ENCODE assay signal across 8 mouse cellular contexts in genomic region chr7:29071169-29071891, GRCm38 (mm10). TPM values are rescaled to one million over a fixed set of nuclear protein-coding genes. Genes with fewer than 3 reads are reported as not detected.
DNase-seq lines count a peak whose midpoint lies in the region; ATAC-seq and TF ChIP-seq lines count a peak whose summit lies in the region.

No protein-coding gene starts in this region.

- no peak overlapping the region for H3K9ac ChIP-seq in heart, embryonic 14.5 days (ENCODE audit: low read length)
- peak overlapping the region; percentile 71 for H3K9ac ChIP-seq in hindbrain, embryonic 13.5 days
- no peak overlapping the region for H3K9ac ChIP-seq in liver, embryonic 15.5 days
- H3K9ac ChIP-seq in stomach, embryonic 15.5 days = no peak overlapping the region

- intact Hi-C loops in gastrocnemius, adult 2 months (cut with DNase I) = no loop called here

- peak overlapping the region; percentile 53 for H3K4me2 ChIP-seq in heart, embryonic 14.5 days (ENCODE audit: low read length)
- H3K4me2 ChIP-seq in hindbrain, embryonic 13.5 days = peak overlapping the region; percentile 64
- peak overlapping the region; percentile 15; the same call in 1 of the 2 replicates for H3K4me2 ChIP-seq in liver, embryonic 15.5 days
- peak overlapping the region; percentile 55 for H3K4me2 ChIP-seq in stomach, embryonic 15.5 days

- no peak for TF ChIP-seq CTCF in gastrocnemius, adult 2 months (IDR thresholded peaks at IDR 0.05)

- no peak for DNase-seq in heart, adult 9 months (ENCODE audit: low spot score in 2 of 2)
- peak; percentile 68 for DNase-seq in embryo, embryonic 10.5 days (ENCODE audit: low spot score)
- no peak for DNase-seq in gastrocnemius, adult 2 months
- no peak for DNase-seq in T-cell, adult 2 months (ENCODE audit: low spot score)

- H3K27me3 ChIP-seq in heart, embryonic 14.5 days (ENCODE audit: control insufficient read depth, insufficient read depth, low read length) = peaks cover 69% of the 10 kb centered on the region
- H3K27me3 ChIP-seq in hindbrain, embryonic 13.5 days = peaks cover 56% of the 10 kb centered on the region
- H3K27me3 ChIP-seq in liver, embryonic 15.5 days = peaks cover 58% of the 10 kb centered on the region
- peaks cover 14% of the 10 kb centered on the region for H3K27me3 ChIP-seq in stomach, embryonic 15.5 days (replicated peaks)

- no peaks in the 10 kb centered on the region for H3K9me3 ChIP-seq in heart, embryonic 14.5 days (ENCODE audit: control insufficient read depth, low read length)
- no peaks in the 10 kb centered on the region for H3K9me3 ChIP-seq in hindbrain, embryonic 13.5 days
- H3K9me3 ChIP-seq in liver, embryonic 15.5 days (replicated peaks) = no peaks in the 10 kb centered on the region
- no peaks in the 10 kb centered on the region for H3K9me3 ChIP-seq in stomach, embryonic 15.5 days

- no peaks in the 10 kb centered on the region for H3K4me1 ChIP-seq in heart, embryonic 14.5 days (ENCODE audit: control insufficient read depth in 2 of 2, insufficient read depth in 2 of 2, low read length in 2 of 2)
- H3K4me1 ChIP-seq in hindbrain, embryonic 13.5 days (replicated peaks) = peaks cover 37% of the 10 kb centered on the region
- peaks cover 5% of the 10 kb centered on the region; the same call in 1 of the 2 replicates for H3K4me1 ChIP-seq in liver, embryonic 15.5 days (replicated peaks)
- H3K4me1 ChIP-seq in stomach, embryonic 15.5 days = 0 out of 2 replicates have a peak, but pooled peaks cover 6% of the 10 kb centered on the region

- H3K27ac ChIP-seq in heart, embryonic 14.5 days (replicated peaks in 1 of 2; ENCODE audit: control insufficient read depth in 1 of 2, insufficient read depth in 1 of 2, low read depth in 2 of 2, low read length in 2 of 2) = no peak overlapping the region
- H3K27ac ChIP-seq in hindbrain, embryonic 13.5 days = peak overlapping the region; percentile 90
- H3K27ac ChIP-seq in liver, embryonic 15.5 days (replicated peaks) = no peak overlapping the region
- no peak overlapping the region for H3K27ac ChIP-seq in stomach, embryonic 15.5 days
- H3K27ac ChIP-seq in gastrocnemius, adult 2 months = no peak overlapping the region

- H3K4me3 ChIP-seq in heart, embryonic 14.5 days (ENCODE audit: control insufficient read depth in 1 of 2, insufficient read depth in 1 of 2, low read depth in 1 of 2, low read length in 2 of 2) = peak overlapping the region; percentile 1 to 6; a peak in 1 of 4 replicates
- peak overlapping the region; percentile 46 for H3K4me3 ChIP-seq in hindbrain, embryonic 13.5 days
- no peak overlapping the region for H3K4me3 ChIP-seq in liver, embryonic 15.5 days (replicated peaks)
- peak overlapping the region; percentile 26; the same call in 1 of the 2 replicates for H3K4me3 ChIP-seq in stomach, embryonic 15.5 days (replicated peaks)
- H3K4me3 ChIP-seq in gastrocnemius, adult 2 months = no peak overlapping the region

- no peaks in the 10 kb centered on the region for H3K36me3 ChIP-seq in heart, embryonic 14.5 days (ENCODE audit: control insufficient read depth, insufficient read depth, low read length)
- H3K36me3 ChIP-seq in hindbrain, embryonic 13.5 days = no peaks in the 10 kb centered on the region
- H3K36me3 ChIP-seq in liver, embryonic 15.5 days (replicated peaks) = no peaks in the 10 kb centered on the region
- H3K36me3 ChIP-seq in stomach, embryonic 15.5 days = no peaks in the 10 kb centered on the region

- 6% methylated on average over 42 of the region's 42 CpGs for WGBS in heart, embryonic 14.5 days
- 3% methylated on average over 42 of the region's 42 CpGs for WGBS in hindbrain, embryonic 13.5 days
- WGBS in liver, embryonic 15.5 days (ENCODE audit: insufficient replicate concordance) = 16% methylated on average over 42 of the region's 42 CpGs
- WGBS in stomach, embryonic 15.5 days = 11% methylated on average over 42 of the region's 42 CpGs

- no peak for ATAC-seq in heart, embryonic 14.5 days (ENCODE audit: insufficient number of reproducible peaks, insufficient read depth, low FRiP score, low read depth)
- ATAC-seq in hindbrain, embryonic 13.5 days (ENCODE audit: low FRiP score) = peak; percentile 92
- no peak for ATAC-seq in liver, embryonic 15.5 days (ENCODE audit: insufficient read depth)
- no peak for ATAC-seq in stomach, embryonic 15.5 days (ENCODE audit: insufficient read depth, low FRiP score, low read depth)

RNA-seq across cellular contexts. Expression of gene Ryr1, which starts 53.6 kb away (rescaled TPM):
- polyA plus RNA-seq in heart, embryonic 14.5 days (2014; fragmentation: Nextera tagmentation; extraction: Ambion mirVana) = 0.05 and 0.08 TPM in 2 replicates
- 8.5 and 9.8 TPM in 2 replicates for polyA plus RNA-seq in hindbrain, embryonic 13.5 days (2015; fragmentation: Nextera tagmentation; extraction: Ambion mirVana)
- polyA plus RNA-seq in liver, embryonic 15.5 days (2015; fragmentation: Nextera tagmentation; extraction: Ambion mirVana) = 0.36 and 0.37 TPM in 2 replicates
- 0.30 and 0.76 TPM in 2 replicates for polyA plus RNA-seq in stomach, embryonic 15.5 days (2015; fragmentation: Nextera tagmentation; extraction: Ambion mirVana)
- 1,000 to 10,000 TPM; 1,499 to 2,077 TPM for total RNA-seq in gastrocnemius, adult 2 months (2021)

Comparison
In these comparisons a context has a peak if more than half of its experiments do, and no peak if none do; other contexts are left out.
1. H3K4me3 ChIP-seq: peak in heart, embryonic 14.5 days (2 of 2), hindbrain, embryonic 13.5 days (single experiment) and stomach, embryonic 15.5 days (single experiment); none in liver, embryonic 15.5 days (single experiment) and gastrocnemius, adult 2 months (single experiment).
2. Peak in every context shown above with its lines, with median percentiles within 50 percentile points of each other: H3K4me2 ChIP-seq.